Mouse (Mus musculus): Measurements from ENCODE around the gene Pde7b. TPM values are rescaled to one million over a fixed set of nuclear protein-coding genes. Genes with fewer than 3 reads are reported as not detected.

Gene Pde7b
- polyA plus RNA-seq, 1 experiment from 2014 or later, result 1.5 TPM

DNA sequence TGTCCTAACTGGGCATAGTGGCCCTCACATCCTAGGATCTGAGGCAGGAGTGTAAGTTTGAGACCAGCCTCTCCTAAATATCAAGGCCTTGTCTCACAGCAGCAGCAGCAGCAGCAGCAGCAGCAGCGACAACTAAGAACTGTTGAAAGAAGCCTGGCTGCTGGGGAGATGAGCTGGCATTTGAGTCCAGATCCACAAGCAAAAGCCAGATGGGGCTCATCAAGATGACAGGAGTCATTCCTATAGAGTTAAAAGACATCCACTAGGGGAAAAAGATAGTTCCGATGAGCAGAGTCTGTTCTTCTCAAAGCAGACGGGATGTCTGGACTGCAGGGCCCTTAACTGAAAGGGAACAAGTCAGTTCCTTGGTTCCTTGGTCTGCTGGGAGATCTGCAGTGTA is 316.5 kb downstream of the Pde7b start:
- 71% methylated on average over 3 of the region's 3 CpGs for WGBS
- no peak for TF ChIP-seq CTCF (IDR thresholded peaks at IDR 0.05; ENCODE audit: low read depth)
- no peaks in the 10 kb centered on the region for H3K4me1 ChIP-seq (replicated peaks; ENCODE audit: control insufficient read depth, insufficient read depth, low read length)
- H3K27me3 ChIP-seq (replicated peaks; ENCODE audit: control insufficient read depth, insufficient read depth, low read length), result no peaks in the 10 kb centered on the region
- H3K36me3 ChIP-seq (ENCODE audit: control insufficient read depth, insufficient read depth), result no peaks in the 10 kb centered on the region
- H3K27ac ChIP-seq (ENCODE audit: low read depth, low read length), result no peak overlapping the region
- no peak overlapping the region for H3K4me2 ChIP-seq (replicated peaks; ENCODE audit: low read depth)
- no peak for ATAC-seq
- no peak overlapping the region for H3K9ac ChIP-seq (ENCODE audit: low read depth, low read length)
- no peaks in the 10 kb centered on the region for H3K9me3 ChIP-seq (ENCODE audit: control insufficient read depth)
- H3K4me3 ChIP-seq (ENCODE audit: low read depth, low read length), result no peak overlapping the region

DNA sequence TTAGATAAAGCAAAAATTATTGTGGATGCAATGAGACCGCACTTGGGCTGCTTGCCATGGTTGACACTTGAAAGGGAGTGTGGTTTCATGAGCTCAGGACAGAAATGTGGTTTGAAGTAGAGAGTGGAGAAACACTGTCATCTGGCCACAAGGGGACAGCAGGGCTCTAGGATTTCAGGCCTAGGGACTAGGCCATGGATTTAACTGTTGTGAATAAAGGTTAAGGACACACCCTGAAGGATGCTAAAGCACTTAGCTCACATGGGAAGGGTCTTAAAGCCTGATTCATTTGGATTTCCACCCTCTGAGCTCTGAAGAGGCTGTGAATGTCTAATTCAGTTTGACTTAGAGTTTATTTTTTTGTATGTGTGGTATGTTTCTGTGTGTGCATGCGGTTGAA is 319.4 kb downstream of the Pde7b start:
- Histone ChIP-seq H3K27ac (ENCODE audit: low read depth, low read length) (no peak overlapping the region), H3K4me2 (replicated peaks; ENCODE audit: low read depth) (no peak overlapping the region), H3K4me3 (ENCODE audit: low read depth, low read length) (no peak overlapping the region), H3K4me1 (replicated peaks; ENCODE audit: control insufficient read depth, insufficient read depth, low read length) (no peaks in the 10 kb centered on the region), H3K9ac (ENCODE audit: low read depth, low read length) (no peak overlapping the region), H3K9me3 (ENCODE audit: control insufficient read depth) (no peaks in the 10 kb centered on the region), H3K36me3 (ENCODE audit: control insufficient read depth, insufficient read depth) (no peaks in the 10 kb centered on the region), H3K27me3 (replicated peaks; ENCODE audit: control insufficient read depth, insufficient read depth, low read length) (no peaks in the 10 kb centered on the region)
- TF ChIP-seq CTCF (IDR thresholded peaks at IDR 0.05; ENCODE audit: low read depth), result peak; percentile 98
- 85% methylated on average over 2 of the region's 2 CpGs for whole genome bisulfite sequencing
- no peak for ATAC-seq

DNA sequence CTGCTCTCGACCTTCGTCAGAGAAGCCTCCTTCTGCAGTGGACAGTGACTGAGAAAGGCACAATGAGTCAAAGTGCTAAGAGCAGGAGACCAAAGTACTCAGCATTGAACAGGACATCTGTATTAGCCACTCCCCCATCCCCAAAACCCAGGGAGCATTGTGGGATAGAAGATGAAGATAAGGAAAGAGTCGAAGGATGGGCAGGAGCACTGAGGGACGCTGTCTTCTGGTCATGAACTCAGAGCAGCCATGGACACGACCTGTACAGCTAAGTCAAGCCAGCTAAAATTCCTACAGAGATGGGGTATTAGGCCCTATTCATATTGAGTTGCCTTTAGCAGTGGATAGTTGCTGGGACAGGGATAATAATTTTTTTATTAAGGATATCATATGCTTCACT is 321.9 kb downstream of the Pde7b start:
- no peak overlapping the region for H3K4me2 ChIP-seq (replicated peaks; ENCODE audit: low read depth)
- 85% methylated on average over 5 of the region's 5 CpGs for WGBS
- H3K27me3 ChIP-seq (replicated peaks; ENCODE audit: control insufficient read depth, insufficient read depth, low read length), result no peaks in the 10 kb centered on the region
- no peak overlapping the region for H3K27ac ChIP-seq (ENCODE audit: low read depth, low read length)
- H3K36me3 ChIP-seq (ENCODE audit: control insufficient read depth, insufficient read depth), result no peaks in the 10 kb centered on the region
- no peak overlapping the region for H3K9ac ChIP-seq (ENCODE audit: low read depth, low read length)
- ATAC-seq, result no peak
- no peak overlapping the region for H3K4me3 ChIP-seq (ENCODE audit: low read depth, low read length)
- no peak for TF ChIP-seq CTCF (IDR thresholded peaks at IDR 0.05; ENCODE audit: low read depth)
- H3K9me3 ChIP-seq (ENCODE audit: control insufficient read depth), result no peaks in the 10 kb centered on the region
- H3K4me1 ChIP-seq (replicated peaks; ENCODE audit: control insufficient read depth, insufficient read depth, low read length), result no peaks in the 10 kb centered on the region

DNA sequence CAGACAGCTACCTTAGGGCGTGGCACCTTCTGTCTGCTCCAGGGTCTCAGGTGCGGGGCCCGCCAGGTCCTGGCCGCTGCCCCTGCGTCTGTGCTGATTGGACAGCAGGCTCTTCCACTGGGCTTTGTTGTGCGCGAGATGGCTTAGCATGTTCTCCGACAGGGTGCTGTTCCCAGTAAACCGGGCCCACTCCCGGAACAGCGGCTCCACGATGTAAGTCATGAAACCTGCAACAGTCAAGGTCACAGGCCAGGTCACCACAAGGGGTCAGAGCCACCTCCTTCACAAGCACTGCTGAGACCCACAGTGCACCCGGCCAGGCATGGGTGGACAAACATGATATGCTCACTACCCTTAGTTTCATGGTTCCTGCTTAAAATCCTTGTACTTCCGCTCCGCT is 324.5 kb downstream of the Pde7b start:
- TF ChIP-seq CTCF (IDR thresholded peaks at IDR 0.05; ENCODE audit: low read depth), result 0 out of 2 replicates have a peak, but pooled peaks have one; percentile 8
- H3K27me3 ChIP-seq (replicated peaks; ENCODE audit: control insufficient read depth, insufficient read depth, low read length), result no peaks in the 10 kb centered on the region
- no peak overlapping the region for H3K9ac ChIP-seq (ENCODE audit: low read depth, low read length)
- 71% methylated on average over 15 of the region's 15 CpGs for WGBS
- H3K4me3 ChIP-seq (ENCODE audit: low read depth, low read length), result no peak overlapping the region
- H3K4me1 ChIP-seq (replicated peaks; ENCODE audit: control insufficient read depth, insufficient read depth, low read length), result no peaks in the 10 kb centered on the region
- no peak overlapping the region for H3K4me2 ChIP-seq (replicated peaks; ENCODE audit: low read depth)
- ATAC-seq, result no peak
- no peaks in the 10 kb centered on the region for H3K36me3 ChIP-seq (ENCODE audit: control insufficient read depth, insufficient read depth)
- no peaks in the 10 kb centered on the region for H3K9me3 ChIP-seq (ENCODE audit: control insufficient read depth)
- no peak overlapping the region for H3K27ac ChIP-seq (ENCODE audit: low read depth, low read length)

DNA sequence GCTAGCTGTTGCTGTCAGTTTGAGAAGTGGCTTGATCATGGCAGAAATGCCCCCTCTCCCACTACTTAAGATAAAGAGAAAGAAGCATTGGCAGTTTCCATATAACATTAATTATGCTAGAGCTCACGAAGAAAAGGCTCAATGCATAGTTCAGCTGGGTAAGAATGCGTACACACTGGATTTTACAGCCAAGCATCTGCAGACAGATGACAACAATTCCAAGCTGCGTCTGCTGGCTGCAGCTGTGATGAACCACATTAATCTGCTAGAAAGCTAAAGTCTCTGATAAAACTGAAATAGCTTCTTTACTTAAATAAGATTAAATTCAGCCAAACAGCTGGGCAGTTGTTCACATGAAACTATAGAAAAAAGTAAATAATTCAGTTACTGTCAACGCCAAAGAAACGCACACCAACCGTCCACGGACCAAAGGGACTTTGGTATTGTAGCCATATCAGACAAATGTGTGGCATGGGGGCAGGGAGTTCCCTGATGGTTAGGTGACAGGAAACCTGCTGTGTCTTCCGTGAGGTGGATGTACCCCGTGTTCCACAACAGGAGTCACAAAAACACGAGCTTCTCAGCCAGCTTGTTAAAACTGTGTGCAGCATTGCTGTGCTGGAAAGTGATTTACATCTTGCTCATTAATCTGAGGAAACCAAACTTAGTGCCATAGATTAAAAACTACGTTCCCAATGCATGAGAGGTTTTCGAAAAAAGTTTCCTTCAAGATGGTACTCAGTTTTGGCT is 326.1 kb downstream of the Pde7b start:
- Histone ChIP-seq H3K27me3 (replicated peaks; ENCODE audit: control insufficient read depth, insufficient read depth, low read length) (no peaks in the 10 kb centered on the region), H3K4me1 (replicated peaks; ENCODE audit: control insufficient read depth, insufficient read depth, low read length) (no peaks in the 10 kb centered on the region), H3K9me3 (ENCODE audit: control insufficient read depth) (no peaks in the 10 kb centered on the region), H3K36me3 (ENCODE audit: control insufficient read depth, insufficient read depth) (no peaks in the 10 kb centered on the region), H3K4me2 (replicated peaks; ENCODE audit: low read depth) (0 out of 2 replicates have a peak overlapping the region, but pooled peaks have one; percentile 1), H3K4me3 (ENCODE audit: low read depth, low read length) (no peak overlapping the region), H3K9ac (ENCODE audit: low read depth, low read length) (no peak overlapping the region), H3K27ac (ENCODE audit: low read depth, low read length) (0 out of 2 replicates have a peak overlapping the region, but pooled peaks have one; percentile 29)
- no peak for ATAC-seq
- 56% methylated on average over 12 of the region's 12 CpGs for WGBS
- no peak for TF ChIP-seq CTCF (IDR thresholded peaks at IDR 0.05; ENCODE audit: low read depth)

DNA sequence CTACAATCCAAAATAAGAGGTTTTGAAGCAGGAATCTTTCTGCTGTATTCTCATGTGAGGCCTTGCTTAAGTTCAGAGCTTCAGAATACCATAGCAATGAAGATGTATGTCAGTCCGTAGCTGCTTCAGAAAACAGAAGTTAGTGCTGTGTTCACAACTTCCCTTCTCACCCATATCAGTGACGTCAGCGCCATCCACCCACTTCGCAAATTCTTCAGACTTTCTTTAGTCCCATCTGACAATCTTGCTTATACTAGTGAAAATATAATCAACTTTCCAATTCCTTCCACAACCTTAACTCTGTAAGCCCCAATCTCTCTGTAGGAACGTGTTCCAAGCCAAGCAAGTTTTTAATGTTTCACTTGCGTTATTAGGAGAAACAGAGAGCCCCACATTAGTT is 326.7 kb downstream of the Pde7b start:
- no peaks in the 10 kb centered on the region for H3K27me3 ChIP-seq (replicated peaks; ENCODE audit: control insufficient read depth, insufficient read depth, low read length)
- 57% methylated on average over 6 of the region's 6 CpGs for WGBS
- 0 out of 2 replicates have a peak overlapping the region, but pooled peaks have one; percentile 29 for H3K27ac ChIP-seq (ENCODE audit: low read depth, low read length)
- no peaks in the 10 kb centered on the region for H3K4me1 ChIP-seq (replicated peaks; ENCODE audit: control insufficient read depth, insufficient read depth, low read length)
- H3K36me3 ChIP-seq (ENCODE audit: control insufficient read depth, insufficient read depth), result no peaks in the 10 kb centered on the region
- H3K4me3 ChIP-seq (ENCODE audit: low read depth, low read length), result no peak overlapping the region
- 0 out of 2 replicates have a peak overlapping the region, but pooled peaks have one; percentile 1 for H3K4me2 ChIP-seq (replicated peaks; ENCODE audit: low read depth)
- no peaks in the 10 kb centered on the region for H3K9me3 ChIP-seq (ENCODE audit: control insufficient read depth)
- no peak overlapping the region for H3K9ac ChIP-seq (ENCODE audit: low read depth, low read length)
- no peak for TF ChIP-seq CTCF (IDR thresholded peaks at IDR 0.05; ENCODE audit: low read depth)
- ATAC-seq, result no peak

All from intestine, postnatal 0 days (tissue).